ENCODE assay signal across 1 mouse cellular context in the genomic region with DNA sequence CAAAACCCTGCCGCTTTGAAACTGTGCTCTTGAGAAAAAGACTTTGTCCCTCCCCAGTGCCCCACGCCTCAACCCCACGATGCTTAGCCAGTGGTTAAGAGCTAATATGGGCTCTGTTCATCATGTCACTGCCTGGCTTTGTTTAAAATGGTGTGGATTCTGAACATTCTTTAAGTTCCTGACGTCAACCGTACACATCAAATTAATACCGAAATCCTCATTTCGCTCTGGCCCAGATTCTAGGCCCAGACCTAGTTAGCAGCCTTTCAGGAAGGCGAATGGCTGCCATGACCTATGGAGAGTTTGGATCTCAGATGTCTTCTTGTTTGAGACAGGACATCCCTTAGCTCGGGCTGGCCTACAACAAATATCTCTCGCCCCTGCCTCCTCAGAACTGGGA.
TF ChIP-seq lines count a peak whose summit lies in the region.

No protein-coding gene starts in this region.

TF ChIP-seq in MEL, 35 proteins besides CTCF, POLR2A, EP300 and RAD21 (continued from another document):
- TF ChIP-seq MAFK (IDR thresholded peaks at IDR 0.05; ENCODE audit: borderline replicate concordance, low read depth, low read length) (no peak), E2F4 (IDR thresholded peaks at IDR 0.05; ENCODE audit: borderline replicate concordance, low read depth, low read length) (no peak), MAZ (IDR thresholded peaks at IDR 0.05; ENCODE audit: low read depth, low read length) (no peak), UBTF (IDR thresholded peaks at IDR 0.05; ENCODE audit: borderline replicate concordance, insufficient read depth, low read depth, low read length) (no peak), ZMIZ1 (IDR thresholded peaks at IDR 0.05; ENCODE audit: low read depth, low read length) (no peak), GATA1 (IDR thresholded peaks at IDR 0.05; ENCODE audit: low read depth, low read length) (no peak), JUND (IDR thresholded peaks at IDR 0.05; ENCODE audit: low read depth, low read length) (no peak), ZC3H11A (IDR thresholded peaks at IDR 0.05; ENCODE audit: low read depth, low read length) (no peak), SMC3 (IDR thresholded peaks at IDR 0.05; ENCODE audit: low read depth, low read length) (no peak), USF1 (IDR thresholded peaks at IDR 0.05; ENCODE audit: low read depth, low read length) (no peak)
